Mouse (Mus musculus) gastrocnemius, adult 18-20 months (tissue): ENCODE data around the gene Eapp. TPM values are rescaled to one million over a fixed set of nuclear protein-coding genes. Genes with fewer than 3 reads are reported as not detected.
A peak's percentile ranks its signal among the peaks of the same experiment; 100 is the strongest.
"Not testable (repeated sequence)": the region's sequence is repeated elsewhere in the genome, so short reads cannot be mapped to it uniquely, and the experiment has no call there.

ENCODE experiments used
- DNase-seq: peaks from one replicate; pipeline ENCODE4 v3.0.0; 2021; ENCODE audit warnings: low spot score
- total RNA-seq, 2 experiments: library from RNA; stranded (reverse); gene quantifications; 2 replicates each; pipeline ENCODE4 v1.2.3; 2021

Gene Eapp
- total RNA-seq, 2 experiments from 2014 or later = 17.1 to 18.5 TPM

GRCm38 (mm10) chr12:54689082-54689481 lies 6.6 kb downstream of the Eapp start:
- DNase-seq = no peak

DNA sequence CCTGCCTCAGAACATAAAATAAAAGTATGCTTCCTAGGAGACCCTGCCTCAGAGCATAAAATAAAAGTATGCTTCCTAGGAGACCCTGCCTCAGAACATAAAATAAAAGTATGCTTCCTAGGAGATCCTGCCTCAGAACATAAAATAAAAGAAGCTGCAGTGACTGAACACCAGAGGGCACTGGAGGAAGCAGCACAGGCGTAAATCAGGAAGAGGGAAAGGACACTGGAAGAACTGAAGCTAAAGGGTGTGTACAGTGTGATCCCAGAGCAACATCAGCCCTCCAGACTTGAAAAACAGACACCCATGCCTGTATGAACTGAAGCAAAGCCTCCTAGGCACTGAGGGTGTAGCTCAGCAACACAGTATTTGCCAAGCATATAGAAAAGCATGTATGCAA lies 12.5 kb downstream of the Eapp start:
- DNase-seq = no peak

- no peak for DNase-seq
Observed at GRCm38 (mm10) chr12:54676709-54677108, 19.0 kb downstream of the Eapp start.

DNA sequence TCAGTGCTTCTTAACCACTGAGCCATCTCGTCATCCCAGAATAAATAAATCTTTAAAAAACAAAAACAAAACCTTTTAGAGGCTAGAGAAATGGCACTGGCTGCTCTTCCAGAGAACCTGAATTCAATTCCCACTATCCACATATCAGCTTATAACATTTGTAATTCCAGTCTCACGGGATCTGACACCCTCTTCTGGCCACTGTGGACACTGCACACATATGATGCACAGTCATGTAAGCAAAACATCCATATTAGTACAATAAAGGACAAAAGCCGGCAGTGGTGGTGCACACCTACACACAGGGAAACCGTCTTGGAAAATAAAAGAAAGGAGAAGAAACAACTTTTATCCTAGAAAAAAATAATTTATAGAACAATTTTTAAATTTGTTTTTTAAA lies 20.3 kb downstream of the Eapp start:
- DNase-seq = no peak

DNA sequence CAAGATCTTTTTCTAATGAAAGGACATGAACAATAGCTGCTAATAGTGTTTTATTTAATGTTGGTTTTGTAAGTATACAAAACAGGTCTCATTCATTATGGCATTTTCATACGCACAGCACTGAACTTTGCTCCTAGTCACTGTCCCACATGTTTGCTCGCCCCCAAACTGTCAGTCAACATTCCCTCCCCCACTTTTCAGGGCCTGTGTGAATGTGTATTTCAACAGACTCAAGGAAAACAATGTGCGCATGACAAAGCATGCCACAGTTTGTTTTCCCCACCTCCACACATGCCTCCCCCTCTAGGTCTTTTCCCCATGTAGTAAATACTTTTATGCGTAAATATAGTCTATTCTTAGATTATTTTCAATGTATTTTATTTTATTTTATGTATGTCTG lies 24.4 kb downstream of the Eapp start:
- DNase-seq = no peak

- DNase-seq = no peak
Observed at GRCm38 (mm10) chr12:54668141-54668540, 27.6 kb downstream of the Eapp start.

DNA sequence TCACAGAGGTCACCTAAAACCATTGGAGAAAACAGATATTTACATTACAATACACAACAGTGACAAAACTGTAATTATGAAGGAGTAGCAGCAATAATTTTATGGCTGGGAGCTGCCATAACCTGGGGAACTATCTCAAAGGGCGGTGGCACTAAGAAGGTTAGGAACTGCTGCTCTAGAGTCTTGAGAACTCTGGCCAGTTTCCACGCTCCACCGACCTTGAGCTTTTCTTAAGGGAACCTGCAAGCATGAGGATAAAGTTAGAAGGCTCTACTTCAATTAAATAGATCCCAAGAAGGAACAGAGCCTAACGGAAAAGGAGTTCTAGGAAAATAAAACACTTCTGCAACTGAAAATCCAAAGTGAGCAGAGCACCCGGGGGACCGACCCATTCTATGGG lies 30.2 kb downstream of the Eapp start:
- DNase-seq = no peak

- not testable (repeated sequence) for DNase-seq
Observed at GRCm38 (mm10) chr12:54661470-54661869, 34.2 kb downstream of the Eapp start.

DNA sequence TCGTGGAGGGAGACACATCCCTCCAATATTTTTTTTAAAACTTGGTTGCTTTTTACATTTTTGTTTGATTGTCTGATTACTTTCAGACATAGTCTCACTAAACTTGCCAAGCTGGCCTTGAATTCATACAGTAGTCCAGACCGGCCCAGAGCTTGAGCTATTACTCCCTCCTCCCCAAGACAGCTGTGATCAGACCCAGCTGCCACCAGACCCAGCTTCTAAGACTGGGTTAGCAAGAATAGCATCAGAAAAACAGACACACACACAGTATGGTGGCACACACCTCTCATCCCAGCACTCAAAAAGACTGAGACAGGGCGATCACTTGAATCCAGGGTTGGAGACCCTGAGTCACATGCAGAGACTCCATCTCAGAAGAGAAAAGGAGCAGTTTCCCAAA lies 35.8 kb downstream of the Eapp start:
- DNase-seq = no peak

- DNase-seq = no peak
Observed at GRCm38 (mm10) chr12:54658425-54659092, 37.1 kb downstream of the Eapp start.

- DNase-seq = no peak
Observed at GRCm38 (mm10) chr12:54657951-54658350, 37.7 kb downstream of the Eapp start.

DNA sequence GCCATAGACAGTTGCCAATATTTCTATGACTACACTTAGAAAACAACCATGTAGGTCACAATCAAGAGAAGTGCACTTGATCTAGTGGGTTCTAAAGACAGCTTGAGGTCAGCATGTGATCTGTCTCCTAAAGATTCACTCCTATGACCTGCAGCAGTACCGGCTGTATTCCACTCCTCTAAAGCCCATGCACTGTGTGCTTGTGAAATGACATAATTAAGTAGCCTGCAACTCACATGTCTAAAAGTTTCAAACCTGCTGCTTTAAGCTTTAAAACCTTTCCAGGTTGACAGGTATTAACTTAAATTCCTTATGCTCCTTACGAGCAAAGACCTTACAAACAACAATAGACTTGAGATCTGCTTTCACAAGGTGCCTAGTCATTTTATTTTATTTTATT lies 38.5 kb downstream of the Eapp start:
- no peak for DNase-seq

GRCm38 (mm10) chr12:54656396-54657171 lies 39.1 kb downstream of the Eapp start, which contains the start of gene Sptssa:
TSS of gene Sptssa (minus strand) at chr12:54656573.
- DNase-seq = peak; percentile 95

- no peak for DNase-seq
Observed at GRCm38 (mm10) chr12:54656039-54656395, 39.7 kb downstream of the Eapp start.

- DNase-seq = no peak
Observed at GRCm38 (mm10) chr12:54655292-54656038, 40.2 kb downstream of the Eapp start.

DNA sequence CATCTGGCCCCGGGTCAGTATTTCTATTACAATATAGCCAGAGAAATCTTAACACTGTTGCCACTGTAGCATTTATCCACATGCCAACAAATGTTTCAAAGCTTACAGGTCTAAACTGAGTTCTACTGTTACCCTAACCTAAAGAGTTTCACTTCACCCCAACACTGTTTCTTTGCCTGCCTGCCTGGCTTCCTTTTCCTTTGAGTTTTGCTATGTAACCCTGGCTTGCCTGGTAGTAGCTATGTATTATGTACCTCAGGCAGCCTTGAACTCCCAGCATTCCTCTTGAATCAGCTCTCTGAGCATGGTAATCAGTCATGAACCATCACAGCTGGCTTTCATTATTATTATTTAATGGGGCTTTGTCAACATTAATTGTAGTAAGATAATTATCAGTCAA lies 41.0 kb downstream of the Eapp start:
- no peak for DNase-seq

GRCm38 (mm10) chr12:54654141-54654540 lies 41.6 kb downstream of the Eapp start:
- no peak for DNase-seq

DNA sequence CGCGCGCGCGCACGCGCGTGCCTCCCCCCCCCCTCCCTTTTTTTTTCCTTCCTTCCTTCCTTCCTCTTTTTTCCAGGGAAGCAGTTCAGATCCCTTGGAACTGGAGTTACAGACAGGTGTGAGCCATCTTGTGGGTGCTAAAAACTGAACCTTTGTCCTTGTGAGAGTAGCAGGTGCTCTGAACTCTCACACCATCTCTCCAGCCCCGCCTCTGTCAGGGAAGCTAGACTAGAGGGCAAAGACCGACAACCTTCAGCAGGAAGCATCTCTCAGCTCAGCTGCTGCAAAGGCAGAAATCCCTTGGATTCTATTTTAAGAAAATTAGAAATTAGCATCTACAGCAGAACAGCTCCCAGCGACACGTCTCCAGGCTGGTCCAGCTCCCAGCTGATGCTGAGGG lies 43.4 kb downstream of the Eapp start:
- DNase-seq = no peak

DNA sequence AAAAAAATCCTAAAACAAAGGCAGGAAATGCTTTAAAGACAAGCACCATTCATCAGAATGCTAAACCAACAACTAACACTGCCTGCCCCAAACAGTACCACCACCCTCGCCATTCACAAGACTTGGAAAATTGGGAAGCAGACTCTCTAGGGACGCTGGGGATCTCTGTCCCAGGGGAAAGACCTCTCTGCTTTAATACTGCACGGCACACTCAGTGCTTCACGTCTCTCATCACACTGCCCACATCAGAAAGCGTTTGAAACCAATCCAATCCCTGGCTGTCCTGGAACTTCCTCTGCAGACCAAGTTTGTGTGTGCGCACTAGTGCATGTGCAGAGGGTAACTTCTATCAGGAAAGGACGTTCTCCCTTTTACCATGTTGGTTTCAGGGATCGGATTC lies 43.9 kb downstream of the Eapp start:
- DNase-seq = no peak

DNA sequence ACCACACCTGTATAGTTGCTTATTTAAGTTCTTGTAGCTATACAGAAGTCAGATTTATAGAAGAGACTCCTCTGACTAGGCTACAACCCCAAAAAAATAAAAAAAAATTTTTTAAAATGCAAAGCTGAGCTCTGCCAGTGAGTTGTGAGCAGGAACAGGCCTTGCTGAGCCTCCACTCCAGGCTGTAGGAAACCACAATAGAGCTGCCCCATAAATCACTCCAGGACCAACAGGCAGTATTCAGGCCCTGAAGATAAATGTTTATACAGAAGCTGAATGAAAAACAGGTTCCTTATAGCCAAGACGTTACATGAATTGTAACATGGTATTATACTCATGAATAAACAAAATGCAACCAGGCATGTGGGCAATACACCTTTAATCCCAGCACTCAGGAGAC lies 44.5 kb downstream of the Eapp start:
- DNase-seq = no peak

GRCm38 (mm10) chr12:54644947-54645346 lies 50.8 kb downstream of the Eapp start:
- no peak for DNase-seq

DNA sequence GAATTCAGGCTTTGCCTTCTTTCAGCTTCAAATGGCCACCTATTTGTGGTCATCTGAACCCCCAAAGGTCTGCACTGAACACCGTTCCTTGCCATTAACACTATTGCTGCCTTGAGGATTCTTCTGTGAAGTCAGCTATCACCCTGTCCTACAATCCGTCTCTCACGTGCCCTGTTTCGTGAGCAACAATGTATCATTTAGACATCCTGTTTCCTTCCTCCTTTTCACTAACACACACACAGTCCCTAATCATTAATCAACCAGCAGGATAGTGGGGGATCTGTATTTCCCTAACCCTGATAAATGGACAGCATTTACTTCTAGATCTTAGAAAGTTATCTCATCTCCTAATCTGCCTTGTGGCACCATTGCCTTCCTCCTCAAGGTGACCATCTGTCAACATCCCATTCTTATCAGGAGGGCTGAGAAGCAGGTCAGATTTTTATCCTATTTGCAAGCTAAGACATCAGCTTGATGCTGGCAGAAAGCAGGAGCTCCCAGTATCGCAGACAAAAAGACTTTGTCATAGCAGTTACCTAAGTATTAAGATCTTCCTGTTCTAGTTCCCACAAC lies 52.3 kb downstream of the Eapp start:
- DNase-seq = no peak
